Mouse (Mus musculus): ENCODE data around the gene Rnf149. TPM values are rescaled to one million over a fixed set of nuclear protein-coding genes. Genes with fewer than 3 reads are reported as not detected.
A peak's percentile ranks its signal among the peaks of the same experiment; 100 is the strongest.
"Not testable (repeated sequence)": the region's sequence is repeated elsewhere in the genome, so short reads cannot be mapped to it uniquely, and the experiment has no call there.

Rnf149 gene
- total RNA-seq (2014; fragmentation: Nextera tagmentation): 16.0 and 19.3 TPM in 2 replicates
- 20.9 and 28.0 TPM in 2 replicates for total RNA-seq (2017)

DNA sequence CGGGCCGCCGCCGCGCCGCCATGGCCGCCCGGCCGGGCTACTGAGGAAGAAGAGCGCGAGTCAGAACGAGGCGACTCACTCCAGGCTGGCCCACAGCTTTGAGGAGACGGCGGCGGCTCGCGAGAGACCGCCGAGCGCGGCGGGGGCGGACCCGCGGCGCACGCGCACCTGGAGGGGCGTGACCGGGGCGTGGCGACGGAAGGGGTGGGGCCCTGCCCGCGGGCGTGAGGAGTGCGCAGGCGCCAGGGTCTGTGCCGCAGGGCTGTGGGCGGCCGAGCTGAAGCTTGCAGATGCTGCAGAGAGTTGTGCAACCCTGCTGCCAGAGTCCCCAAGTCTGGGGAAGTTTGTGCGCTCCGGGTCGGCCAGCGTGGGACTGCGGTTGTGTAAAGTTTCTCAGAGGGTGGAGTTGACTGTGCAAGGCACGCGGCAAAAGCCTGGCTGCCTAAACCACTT is at the start of gene Rnf149:
Gene Rnf149, minus strand, starts transcription at position 153 of the 453 bp plus-strand sequence.
- ATAC-seq (replicated peaks; ENCODE audit: low FRiP score, low TSS enrichment, poor library complexity, severe bottlenecking): peak; percentile 90

DNA sequence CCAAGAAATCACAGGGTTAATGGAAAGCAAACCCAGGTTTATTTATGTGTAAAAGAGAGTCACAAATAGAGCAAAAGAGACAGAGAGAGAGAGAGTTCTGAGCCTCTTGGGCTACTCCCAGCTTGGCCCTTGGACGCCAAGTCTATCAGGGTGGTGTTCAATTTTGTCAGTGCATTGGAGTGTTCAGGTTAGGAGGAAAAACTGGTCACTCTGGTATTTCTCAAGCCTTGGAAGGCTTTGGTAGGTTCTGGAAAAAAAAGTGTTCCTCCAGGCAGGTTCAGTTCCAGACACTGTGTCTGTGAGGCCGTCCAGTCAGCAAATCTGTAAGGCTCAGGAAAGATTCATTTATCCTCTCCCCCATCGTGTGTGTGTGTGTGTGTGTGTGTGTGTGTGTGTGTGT is 48.3 kb upstream of the Rnf149 start:
- ATAC-seq (replicated peaks; ENCODE audit: low FRiP score, low TSS enrichment, poor library complexity, severe bottlenecking): no peak

DNA sequence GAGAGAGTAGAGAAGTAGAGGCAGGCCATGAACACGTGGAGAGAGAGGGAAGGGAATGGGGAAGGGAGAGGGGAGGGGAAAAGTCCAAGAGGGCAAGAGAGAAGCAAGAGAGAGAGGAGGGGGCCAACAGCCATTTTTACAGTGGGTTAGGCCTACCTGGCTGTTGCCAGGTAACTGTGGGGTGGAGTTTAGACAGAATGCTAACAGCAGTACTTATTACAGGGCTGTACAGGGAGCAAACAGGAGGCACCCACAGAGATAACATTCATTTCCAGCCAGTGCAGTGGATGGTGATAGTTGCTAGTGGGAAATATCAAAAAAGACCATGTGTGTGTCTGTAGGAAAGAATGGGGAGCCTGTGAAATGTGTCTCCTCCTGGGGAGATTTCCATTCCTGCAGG is 46.5 kb upstream of the Rnf149 start:
- ATAC-seq (replicated peaks; ENCODE audit: low FRiP score, low TSS enrichment, poor library complexity, severe bottlenecking): no peak

DNA sequence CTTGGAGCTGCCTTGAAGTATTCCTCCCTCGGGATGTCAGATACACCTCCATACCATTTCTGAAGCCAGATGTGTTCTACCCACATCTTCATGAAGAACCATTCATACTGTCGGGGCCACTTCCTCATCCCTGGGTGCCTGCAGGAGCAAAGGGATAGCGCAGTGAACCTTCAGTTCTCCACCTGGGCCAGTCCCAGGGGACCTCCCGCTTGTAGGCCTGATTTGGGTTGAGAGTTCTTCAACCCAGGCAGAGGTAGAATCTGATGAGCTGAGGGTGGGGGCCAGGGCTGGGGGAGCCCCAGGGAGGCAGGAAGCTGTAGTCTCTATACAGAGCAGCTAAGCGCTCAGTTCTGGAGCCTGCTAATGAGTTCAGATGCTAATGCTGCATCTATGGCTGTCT is 45.9 kb upstream of the Rnf149 start:
- ATAC-seq (replicated peaks; ENCODE audit: low FRiP score, low TSS enrichment, poor library complexity, severe bottlenecking): no peak

DNA sequence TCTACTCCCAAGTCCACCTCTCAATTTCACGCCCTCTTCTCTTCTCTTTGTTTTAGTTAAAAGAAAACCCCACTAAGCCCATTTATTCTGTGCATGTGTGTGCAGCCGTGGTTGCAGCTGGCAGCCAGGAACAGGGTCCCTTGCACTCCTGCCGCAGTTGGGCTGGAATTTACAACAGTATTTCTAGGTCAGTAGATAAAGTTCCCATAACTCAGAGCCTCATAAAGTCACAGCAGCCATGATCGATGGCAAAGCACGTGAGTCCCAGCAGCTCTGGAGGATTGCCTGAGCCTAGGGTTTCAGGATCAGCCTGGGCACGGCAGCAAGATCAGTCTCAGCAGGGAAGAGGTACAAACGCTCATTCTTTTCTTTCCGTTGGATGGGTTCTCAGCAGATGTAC is 41.3 kb upstream of the Rnf149 start:
- no peak for ATAC-seq (replicated peaks; ENCODE audit: low FRiP score, low TSS enrichment, poor library complexity, severe bottlenecking)

DNA sequence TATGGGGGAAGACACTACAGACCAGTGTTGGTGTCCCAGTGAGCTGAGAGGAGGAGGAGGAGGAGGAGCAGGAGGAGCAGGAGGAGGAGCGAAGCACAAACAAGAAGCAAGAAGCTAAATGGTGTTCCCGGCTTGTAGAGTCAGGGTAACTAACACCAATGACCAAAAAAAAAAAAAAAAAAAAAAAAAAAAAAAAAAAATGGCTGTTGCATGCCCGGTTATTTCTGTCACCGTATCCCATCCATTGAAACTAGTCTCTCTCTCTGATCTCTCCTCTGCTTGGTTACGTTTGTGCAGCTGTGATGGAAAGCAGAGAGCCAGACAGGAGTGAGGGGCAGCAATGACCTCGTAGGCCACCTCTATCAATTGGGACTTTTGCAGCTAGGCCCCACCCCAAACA is 38.3 kb upstream of the Rnf149 start:
- no peak for ATAC-seq (replicated peaks; ENCODE audit: low FRiP score, low TSS enrichment, poor library complexity, severe bottlenecking)

DNA sequence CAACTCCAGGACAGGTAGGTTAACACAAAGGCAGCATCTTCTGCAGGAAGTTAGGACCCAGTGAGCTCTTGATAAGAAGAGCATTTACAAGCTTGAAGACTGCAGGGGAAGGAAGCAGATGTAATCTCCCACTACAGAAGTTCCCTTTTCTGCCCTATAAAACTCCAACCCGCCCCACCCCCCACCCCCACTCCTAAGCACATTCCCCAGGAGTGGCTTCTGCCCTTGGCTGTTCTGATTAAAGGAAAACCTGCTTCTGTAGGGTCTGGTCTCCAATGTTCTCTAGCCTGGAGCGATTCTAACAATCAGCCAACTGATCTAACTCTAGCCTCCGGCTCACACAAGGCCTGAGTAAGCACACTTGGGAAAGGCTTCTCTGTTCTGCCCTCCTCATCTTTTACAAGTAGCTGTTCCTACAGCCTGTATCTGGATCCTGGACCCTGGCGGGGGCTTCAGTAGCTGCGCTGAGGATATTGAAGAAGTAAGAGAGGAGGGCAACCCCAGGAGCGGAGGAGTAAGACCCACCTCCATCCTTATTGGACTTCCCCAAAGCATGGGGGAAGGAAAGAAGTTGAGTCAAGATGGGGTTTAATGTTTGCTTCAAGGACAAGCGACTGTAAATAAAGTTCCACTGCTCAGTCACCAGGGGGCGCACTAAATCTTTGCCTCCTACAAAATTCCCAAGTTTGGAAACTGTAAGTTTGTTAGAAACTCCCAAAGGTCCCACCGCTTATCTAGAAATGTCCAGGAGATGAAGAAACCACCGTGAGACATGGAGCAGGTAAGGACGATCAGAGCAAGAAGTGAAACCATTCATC is 37.5 kb upstream of the Rnf149 start:
- ATAC-seq (replicated peaks; ENCODE audit: low FRiP score, low TSS enrichment, poor library complexity, severe bottlenecking): peak; percentile 34

DNA sequence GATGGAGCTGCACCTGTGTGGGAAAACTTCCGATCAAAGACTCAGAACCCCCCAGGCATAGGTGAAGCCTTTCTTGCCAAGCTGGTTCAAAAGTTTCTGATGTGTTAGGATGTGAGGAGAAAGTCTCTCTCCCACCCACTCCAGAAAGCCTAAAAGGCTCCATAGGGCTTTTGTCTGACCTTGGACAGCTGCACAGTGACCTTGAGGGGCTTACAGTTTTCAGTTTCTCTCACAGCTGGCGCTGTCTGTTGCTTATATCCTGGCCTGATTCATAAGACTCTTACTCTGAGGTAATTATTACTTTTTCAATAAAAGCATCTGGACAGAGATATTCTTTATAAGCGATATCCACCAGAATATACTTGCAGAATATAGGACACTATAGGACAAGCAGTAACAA is 35.9 kb upstream of the Rnf149 start:
- no peak for ATAC-seq (replicated peaks; ENCODE audit: low FRiP score, low TSS enrichment, poor library complexity, severe bottlenecking)

DNA sequence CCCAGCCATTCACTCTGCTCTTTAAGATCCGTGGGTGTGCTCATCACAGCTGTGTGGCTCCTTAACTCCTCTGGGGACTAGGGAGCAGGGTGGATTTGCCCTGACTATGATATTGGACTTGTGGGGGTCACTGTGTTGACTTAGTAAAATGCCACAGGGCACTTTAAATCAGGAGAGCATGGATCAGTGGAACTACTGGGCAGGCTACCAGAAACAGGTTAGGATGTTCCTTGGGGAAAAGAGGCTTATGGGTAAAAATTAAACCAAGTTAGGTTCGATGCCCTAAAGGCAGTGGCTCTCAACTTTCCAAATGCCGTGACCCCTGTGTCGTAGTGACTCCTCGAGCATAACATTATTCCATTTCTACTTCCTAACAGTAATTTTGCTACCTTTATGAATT is 35.3 kb upstream of the Rnf149 start:
- ATAC-seq (replicated peaks; ENCODE audit: low FRiP score, low TSS enrichment, poor library complexity, severe bottlenecking): no peak

DNA sequence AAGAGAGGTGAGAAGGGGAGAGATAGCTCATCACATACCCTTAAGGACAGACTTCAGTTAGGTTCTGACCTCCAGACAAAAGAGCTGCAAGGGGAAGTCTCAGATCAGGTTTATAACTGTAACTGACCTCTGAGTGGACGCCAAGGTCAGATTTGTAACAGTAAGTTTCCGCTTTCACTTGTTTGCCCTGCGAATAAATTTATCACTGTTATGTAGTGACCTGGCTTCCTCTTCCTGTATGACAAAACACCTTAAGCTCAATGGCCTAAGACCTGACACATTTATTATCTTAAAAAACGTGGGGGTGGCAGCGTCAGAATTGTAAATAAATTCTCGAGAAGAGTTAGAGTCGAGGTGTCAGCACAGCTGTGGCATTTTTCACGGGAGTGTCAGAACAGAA is 31.3 kb upstream of the Rnf149 start:
- ATAC-seq (replicated peaks; ENCODE audit: low FRiP score, low TSS enrichment, poor library complexity, severe bottlenecking): no peak

DNA sequence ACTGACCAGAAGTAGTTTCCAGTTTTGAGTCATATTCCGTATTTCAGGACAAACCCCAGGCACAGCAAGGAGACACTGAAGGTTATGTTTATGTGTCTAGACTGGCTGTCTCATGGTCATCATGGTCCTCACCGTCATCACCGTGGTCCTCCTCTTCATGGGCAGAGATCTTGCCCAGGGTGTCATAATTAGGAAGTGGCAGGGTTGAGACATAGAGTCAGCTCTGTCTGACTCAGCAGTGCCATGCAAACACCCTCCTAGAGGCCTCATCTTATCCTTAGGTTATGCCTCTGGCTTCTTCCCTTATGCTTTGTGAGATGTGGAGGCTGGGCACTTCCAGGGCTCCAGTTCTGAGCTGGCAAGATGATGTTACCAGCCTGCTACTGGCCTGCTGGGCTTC is 25.3 kb upstream of the Rnf149 start:
- no peak for ATAC-seq (replicated peaks; ENCODE audit: low FRiP score, low TSS enrichment, poor library complexity, severe bottlenecking)

DNA sequence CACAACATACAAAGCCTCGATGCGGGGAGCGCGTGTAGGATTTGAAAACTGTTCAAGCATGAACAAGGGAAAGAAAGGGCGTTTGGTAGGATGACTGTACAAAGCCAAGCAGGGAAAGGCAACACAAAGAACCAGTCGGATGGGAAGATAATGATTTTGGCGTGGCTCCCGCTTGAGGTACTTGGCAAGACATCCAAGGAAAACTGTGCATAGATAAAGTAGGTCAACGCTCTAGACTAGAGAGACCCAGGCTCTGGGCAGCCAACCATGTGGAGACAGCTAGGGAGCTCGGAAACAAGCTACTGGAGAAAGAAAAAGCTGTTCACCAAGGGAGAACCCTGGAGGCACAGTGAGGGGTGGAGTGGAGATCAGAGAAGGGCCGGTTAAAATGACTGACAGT is 21.5 kb upstream of the Rnf149 start:
- ATAC-seq (replicated peaks; ENCODE audit: low FRiP score, low TSS enrichment, poor library complexity, severe bottlenecking): no peak

DNA sequence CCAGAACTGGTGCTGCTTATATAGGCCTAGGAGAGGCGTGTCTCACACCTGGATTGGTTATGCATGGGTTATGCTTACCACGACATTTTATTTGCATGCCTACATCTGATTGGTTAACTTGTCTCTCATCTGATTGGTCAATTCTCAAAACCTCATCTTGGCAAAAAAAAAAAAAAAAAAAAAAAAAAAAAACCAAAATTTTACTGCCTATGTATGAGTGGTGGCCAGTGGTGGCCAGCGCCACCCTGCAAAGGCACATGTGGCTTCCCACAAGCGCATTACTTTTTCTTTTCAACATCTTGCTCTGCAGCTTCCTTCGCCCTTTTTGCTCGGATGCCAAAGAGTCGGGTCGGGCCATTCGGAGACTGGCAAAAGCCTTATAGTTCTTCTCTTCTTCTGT is 19.9 kb upstream of the Rnf149 start:
- ATAC-seq (replicated peaks; ENCODE audit: low FRiP score, low TSS enrichment, poor library complexity, severe bottlenecking): not testable (repeated sequence)

DNA sequence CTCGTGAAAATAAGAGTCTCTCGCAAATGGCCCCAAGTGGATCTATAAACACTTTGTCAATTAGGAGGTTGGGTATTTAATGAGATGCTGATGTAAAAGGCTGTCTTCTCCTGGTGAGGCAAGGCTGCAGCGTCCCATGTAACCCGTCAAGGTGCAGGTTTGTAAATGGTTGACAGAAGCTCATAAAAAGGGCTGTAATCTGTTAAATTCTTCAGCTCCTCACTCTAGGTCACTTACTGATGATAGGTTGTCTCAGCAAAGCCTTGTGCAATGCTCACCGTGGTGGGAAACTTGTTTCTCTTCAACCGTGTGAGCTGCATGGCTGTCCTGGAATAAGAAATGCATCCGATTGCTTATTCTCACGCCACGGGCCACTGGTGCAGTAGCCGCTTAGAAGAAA is 16.6 kb upstream of the Rnf149 start:
- no peak for ATAC-seq (replicated peaks; ENCODE audit: low FRiP score, low TSS enrichment, poor library complexity, severe bottlenecking)

DNA sequence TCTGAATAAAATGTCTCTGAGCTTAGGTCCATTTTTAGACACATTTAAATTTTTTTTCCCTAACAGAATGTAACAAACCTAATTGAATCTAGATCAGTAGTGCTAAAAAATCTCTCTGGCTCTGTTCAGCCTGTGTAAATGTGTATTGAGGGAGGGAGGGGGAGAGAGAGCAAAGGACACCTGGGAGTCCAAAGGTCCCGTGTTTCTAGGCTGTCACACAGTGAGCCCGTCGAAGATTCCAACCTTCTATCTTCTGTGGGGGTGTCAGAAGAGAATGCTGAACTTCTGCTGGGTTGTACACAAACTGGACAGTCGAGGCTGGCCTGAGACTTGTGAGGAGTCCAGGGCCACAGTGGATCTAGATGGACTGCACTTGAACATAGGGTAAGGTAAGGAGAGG is 14.9 kb upstream of the Rnf149 start:
- no peak for ATAC-seq (replicated peaks; ENCODE audit: low FRiP score, low TSS enrichment, poor library complexity, severe bottlenecking)

DNA sequence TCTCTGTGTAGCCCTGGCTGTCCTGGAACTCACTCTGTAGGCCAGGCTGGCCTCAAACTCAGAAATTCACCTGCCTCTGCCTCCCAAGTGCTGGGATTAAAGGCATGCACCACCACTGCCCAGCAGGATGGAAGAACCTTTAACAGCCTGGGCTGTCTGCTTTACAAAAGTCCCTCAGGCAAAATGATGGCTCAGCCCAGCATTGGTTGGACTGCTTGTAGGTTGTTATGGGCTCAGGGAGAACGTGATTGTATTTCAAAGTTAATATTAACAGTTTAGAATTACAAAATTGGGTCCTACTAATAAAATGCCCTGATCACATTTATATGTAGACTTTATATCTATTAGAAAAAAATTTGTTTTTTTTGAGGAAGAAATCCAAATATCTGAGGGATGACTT is 14.4 kb upstream of the Rnf149 start:
- not testable (repeated sequence) for ATAC-seq (replicated peaks; ENCODE audit: low FRiP score, low TSS enrichment, poor library complexity, severe bottlenecking)

DNA sequence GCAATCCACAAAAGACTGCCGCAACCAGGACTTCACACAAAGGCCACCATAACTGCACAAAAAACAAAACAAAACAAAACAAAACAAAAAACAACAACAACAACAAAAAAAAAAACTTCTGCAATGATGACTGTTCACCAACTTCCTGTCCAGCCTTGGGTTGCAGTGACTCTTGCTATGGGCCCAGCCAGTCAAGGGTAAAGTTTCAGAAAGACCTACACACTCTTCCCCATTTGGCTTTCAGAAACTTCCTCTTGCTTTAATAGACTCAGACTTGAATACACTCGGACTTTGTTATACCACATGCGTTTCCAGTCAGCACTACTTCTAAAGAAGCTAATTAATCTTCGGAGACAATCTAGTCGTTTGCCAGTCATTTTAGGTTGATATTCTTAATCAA is 13.0 kb upstream of the Rnf149 start:
- no peak for ATAC-seq (replicated peaks; ENCODE audit: low FRiP score, low TSS enrichment, poor library complexity, severe bottlenecking)

DNA sequence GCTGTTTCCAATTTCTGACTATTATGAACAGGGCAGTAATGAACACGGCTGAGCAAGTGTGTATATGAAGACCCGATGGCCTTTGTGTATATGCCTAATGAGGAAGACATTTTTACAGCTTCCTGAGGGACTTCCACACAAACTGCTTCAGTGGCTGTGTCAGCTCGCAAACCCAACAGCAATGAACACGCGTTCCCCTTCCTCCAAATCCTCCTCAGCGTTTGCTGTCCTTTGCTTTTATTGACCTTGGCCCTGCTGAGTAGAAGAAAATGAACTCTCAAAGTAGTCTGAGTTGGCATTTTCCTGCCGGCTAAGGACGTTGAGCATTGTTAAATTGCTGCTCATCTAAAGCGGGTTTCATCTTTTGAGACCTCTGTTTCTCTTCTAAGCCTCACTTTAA is 8.2 kb upstream of the Rnf149 start:
- ATAC-seq (replicated peaks; ENCODE audit: low FRiP score, low TSS enrichment, poor library complexity, severe bottlenecking): no peak

DNA sequence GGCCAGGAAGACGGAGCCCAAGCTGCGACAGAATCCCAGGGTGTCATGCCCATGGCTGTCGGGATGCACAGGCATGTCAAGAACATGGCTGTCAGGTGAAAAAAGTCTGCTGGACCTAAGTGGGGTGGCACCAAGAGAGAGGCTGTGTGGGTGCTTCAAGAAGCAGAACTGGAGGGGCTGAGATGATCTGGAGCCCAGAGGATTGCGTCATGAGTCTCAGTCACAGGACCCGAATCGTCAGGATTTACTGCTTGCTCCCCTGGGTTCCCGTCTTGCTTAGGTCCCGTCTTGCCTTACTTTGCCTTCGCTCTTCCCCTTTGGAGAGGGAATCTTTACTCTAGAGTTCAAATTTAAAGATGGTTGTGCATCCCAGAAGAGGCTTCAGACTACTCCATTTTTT is 6.0 kb upstream of the Rnf149 start:
- ATAC-seq (replicated peaks; ENCODE audit: low FRiP score, low TSS enrichment, poor library complexity, severe bottlenecking): no peak

DNA sequence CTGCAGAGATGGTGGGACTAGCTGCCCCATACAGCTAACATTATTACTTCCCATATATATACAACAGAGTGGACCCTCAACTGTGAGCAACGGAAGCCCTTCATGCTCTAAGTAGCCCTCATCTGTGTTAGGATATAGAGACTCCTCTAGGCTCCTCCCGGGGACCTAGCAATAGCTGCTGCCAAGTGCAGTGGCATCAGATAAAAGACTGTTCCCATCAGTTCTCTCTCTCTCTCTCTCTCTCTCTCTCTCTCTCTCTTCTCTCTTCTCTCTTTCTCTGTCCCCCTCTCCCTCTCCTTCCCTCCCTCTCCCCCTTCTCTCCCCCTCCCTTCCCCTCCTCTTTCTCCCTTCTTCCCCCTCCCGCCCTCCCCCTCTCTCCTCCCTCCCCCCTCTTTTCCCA is 4.0 kb upstream of the Rnf149 start:
- no peak for ATAC-seq (replicated peaks; ENCODE audit: low FRiP score, low TSS enrichment, poor library complexity, severe bottlenecking)

DNA sequence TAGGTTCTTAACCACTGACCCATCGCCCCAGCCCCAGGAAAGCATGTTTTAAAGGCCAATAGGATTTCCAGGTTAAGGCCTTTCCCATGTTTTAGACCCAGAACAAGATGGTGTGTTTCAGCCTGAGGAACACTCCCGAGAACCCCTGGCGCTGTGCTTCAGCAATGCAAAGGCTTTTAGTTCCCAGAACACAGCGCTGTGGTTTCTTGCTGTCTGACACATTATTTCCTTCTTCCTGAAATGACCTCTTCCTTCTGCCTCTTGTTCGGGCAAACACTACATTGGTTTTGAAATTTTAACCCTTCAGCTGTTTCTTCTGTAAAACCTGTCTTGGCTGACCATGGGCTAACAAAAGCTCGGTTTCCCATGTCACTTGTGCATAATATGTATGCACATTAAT is 1.9 kb upstream of the Rnf149 start:
- no peak for ATAC-seq (replicated peaks; ENCODE audit: low FRiP score, low TSS enrichment, poor library complexity, severe bottlenecking)

DNA sequence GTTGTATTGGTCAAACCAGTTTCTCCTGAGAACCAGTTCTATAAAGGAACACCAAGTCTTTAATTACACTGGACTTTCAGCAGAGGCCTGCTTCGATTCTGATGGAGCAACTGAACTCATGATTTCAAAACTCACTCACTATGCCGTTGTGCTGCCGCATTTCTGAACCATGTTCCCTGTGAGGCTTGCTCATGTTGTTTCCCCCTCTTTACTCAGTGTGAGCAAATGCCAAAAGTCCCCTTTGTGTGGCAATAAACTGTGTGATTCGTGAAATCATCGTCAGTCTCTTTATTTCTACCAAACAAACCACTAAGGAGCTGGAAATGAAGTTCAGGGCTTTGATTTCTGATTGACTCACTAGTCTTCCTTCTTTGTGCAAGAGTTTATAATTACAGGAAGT is 1.2 kb upstream of the Rnf149 start:
- ATAC-seq (replicated peaks; ENCODE audit: low FRiP score, low TSS enrichment, poor library complexity, severe bottlenecking): no peak

Data from megakaryocyte-erythroid progenitor cell, adult 5-6 weeks (primary cell).